Mouse (Mus musculus) fat pad, adult 2 months (tissue): ENCODE results near the gene Gstcd.

Experiments used
- DNase-seq: peaks from one replicate; pipeline ENCODE4 v3.0.0-alpha.2; 2011; ENCODE audit warnings: low read depth, low spot score; ENCODE audit errors: extremely low read depth

The Gstcd gene

DNA sequence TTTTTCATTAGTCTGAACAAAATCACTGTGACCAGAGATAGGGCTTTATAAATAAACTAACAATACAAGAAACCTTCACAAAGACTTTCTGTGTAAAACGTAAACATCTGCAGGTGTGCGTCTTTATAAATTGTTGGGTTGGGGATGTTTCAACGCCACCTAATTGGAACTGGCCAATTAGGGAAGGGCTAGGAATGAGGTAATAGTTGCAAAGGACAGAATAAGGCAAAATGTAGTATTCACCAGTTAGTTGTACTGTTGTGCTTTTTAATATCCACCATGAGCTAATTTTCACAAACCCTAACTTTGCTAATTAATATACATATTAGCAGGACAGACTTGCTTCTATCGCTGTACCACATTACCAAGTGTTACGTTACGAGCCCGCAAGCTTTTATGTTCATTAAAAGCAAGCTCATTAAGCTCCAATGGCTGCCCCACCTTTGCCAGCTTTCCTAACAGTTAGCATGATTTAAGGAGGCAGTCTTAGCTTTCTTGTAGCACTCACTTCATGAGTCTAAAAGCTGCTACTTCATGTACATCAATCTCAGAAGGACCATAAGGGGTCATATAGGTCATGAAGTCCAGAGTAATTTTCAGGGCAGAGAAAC is 58.6 kb downstream of the Gstcd start:
- no peak for DNase-seq

GRCm38 (mm10) chr3:133026977-133027376 is 64.9 kb downstream of the Gstcd start:
- no peak for DNase-seq

- no peak for DNase-seq
Observed at GRCm38 (mm10) chr3:133007250-133007649, 84.6 kb downstream of the Gstcd start.

- DNase-seq, result no peak
Observed at GRCm38 (mm10) chr3:132996299-132996698, 95.5 kb downstream of the Gstcd start.

GRCm38 (mm10) chr3:132995904-132996267 is 95.9 kb downstream of the Gstcd start:
- no peak for DNase-seq

DNA sequence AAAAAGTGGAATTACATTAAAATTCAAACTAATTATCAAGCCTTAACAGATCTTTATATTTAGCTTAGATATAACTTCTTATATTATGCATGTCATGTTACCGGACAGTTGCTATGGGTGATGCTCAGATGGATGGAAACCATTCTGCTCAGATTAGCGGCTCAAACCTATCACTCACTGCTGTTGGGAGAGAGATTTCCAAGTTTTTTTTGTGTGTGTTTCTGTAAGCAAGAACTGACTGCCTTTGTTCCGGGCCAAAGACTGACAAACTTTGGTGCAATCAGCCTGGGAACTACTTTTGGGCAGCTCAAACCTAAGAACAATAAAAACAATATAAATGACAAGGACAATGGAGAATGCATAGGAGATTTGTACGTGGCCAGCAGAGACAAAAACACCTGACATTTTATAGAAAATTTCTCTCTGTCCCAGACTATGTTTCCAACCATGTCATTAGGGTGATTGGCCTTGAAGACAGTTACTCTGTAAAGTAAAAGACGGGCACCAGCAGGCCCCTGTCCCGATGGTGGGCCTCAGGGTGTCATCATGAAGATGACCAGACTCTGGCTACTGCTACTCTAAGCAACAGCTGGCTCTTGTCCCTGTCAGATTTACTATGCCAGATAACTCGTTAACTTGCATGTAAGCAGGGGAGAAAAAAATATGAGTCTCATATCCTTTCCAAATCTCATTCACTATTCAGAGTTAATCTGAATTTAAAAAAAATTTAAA is 96.5 kb downstream of the Gstcd start:
- DNase-seq, result no peak

DNA sequence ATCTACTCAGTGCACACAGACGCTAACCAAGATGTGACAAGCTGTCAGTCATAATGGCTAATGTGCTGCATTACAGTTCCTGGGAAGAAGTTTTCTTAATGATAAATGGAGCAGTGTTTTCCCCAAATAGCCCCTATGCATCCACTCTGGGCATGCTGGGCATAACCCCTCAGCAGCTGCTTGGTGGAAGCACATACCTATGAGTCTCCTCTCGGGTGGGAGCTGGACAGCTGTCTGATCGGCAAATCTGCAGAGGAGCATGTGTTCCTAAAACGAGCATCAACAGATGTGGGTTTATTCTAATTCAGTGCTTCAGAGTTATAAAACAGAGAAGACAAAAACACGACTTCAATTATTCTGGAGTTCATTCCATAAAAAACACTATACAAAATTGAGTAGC is 105.6 kb downstream of the Gstcd start:
- no peak for DNase-seq

DNA sequence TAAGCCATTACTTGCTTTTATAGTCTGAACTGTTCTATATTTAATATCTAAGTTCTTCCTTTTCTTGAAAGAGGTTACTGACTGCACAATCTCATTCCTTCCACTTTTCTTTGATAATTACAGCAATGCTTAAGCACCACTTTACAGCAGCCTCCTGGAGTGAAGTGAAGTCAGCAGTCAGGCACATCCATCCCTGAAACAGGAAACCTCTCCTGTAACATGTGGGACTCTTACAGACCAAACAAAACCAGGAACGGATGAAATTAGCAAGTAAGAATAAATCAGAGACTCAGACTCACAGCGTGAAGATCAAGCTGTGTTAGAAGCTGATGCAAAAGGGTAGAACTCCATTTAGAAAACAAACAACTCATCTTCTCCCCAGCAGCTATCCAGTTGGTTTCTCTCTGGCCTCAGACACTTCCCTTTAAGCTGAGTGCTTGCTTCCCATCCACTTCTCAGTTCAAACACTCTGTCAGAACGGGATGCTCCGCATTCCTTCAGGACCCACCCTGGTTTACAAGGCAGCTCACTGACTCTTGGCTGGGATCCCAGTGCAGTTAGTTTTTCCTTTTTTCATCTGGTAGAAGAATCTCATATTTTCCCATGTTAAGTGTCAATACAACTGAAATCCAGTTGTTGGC is 107.9 kb downstream of the Gstcd start:
- DNase-seq, result no peak

DNA sequence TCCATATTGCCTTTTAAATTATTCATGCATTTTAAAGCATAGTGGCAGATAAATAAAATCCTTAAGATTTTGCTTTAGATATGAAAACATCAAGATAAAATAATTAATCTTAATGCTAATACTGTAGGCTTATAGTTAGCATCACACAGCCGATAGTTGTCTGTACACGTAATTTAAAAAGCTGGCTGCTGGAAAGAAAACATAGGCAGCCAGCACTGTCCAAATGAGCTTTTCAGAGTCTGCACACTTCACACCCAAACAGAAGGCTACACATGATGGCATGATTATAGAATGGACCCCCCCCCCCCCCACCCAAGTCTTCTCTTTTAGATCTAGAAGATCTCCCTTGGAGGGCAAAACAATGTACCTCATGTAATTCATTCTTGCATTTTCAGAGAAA is 109.9 kb downstream of the Gstcd start:
- no peak for DNase-seq

DNA sequence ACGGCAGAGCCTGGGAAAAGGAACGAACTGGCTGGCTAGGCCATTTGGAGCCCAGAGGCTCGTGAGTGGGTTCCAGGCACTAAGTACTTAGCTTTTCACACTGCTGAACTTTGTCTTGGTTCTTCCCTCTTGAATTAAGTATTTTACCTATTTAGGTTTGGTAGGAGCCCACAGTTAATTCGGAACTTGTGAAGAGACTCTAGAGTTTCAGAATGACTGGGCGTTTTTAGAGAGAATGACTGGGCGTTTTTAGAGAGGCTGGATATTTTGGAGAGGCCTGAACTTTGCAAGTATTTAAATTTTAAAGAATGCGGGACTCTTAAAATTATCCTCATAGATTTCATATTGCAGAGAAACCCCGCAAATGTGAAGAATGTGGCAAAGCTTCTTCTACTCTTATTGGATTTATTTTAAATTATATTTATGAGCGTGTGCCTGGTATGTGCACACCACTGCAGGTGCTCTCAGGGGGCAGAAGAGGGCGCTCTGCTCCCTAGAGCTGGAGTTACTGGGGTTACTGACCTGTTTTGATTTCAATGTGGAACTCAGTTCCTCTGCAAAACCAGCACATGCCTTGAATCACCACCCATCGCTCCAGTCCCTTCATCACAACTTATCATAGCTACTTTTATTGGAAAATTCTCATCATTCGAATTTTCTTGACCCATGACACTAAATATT is 111.9 kb downstream of the Gstcd start:
- DNase-seq, result no peak

DNA sequence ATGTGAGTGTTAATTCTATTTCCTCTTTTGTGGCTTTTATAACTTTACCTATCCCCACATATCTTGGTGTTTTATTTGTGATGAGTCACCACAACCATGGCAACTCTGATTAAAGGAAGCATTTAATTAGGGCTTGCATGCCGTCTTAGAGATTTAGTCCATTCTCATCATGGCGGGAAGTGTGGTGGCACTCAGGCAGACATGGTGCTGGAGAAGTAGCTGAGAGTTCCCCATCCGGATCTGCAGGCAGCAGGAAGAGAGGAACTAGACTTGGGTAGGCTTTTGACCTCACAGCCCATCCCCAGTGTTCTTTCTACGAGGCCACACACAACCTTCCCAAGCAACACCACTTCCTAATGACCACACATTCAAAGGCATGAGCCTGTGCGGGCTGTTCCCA is 125.6 kb downstream of the Gstcd start:
- no peak for DNase-seq

DNA sequence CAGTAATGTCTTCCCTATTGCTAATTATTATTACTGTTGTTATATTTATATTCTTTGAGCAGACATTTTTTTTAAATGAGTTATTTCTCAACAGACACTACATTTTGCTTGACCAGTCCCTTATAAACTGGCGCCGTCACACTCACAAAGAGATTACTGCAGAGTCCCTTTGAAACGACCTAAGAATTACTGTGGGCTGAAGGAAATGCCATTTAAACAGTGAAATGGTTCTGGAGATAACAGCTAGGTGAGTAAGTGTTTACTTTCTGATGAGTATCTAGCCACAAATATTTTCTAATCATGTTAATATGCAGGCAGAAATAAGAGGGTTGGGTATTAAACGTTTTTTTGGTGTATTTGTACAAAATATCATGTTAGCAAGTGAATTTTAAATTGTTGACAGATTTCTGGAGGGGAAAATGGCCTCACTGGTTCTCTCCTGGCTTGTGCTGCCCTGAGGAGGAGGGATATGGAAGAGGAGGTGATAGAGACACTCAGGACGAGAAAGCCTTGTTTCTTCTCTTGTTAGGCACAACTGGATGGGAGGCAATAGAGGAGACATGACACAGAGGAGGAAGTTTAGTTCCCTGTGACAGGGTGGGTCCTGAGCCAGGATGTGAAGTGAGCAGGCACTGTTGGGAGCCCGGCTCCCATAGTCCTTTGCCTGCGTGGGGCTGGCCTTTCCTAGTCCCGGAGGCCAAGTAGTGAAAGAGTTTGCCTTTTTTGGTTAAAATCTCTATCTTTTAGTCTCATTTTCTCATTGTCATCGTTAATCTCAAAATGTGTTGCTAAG is 126.9 kb downstream of the Gstcd start:
- DNase-seq, result no peak

- no peak for DNase-seq
Observed at GRCm38 (mm10) chr3:132962631-132963361, 129.0 kb downstream of the Gstcd start.

GRCm38 (mm10) chr3:132950529-132950880 is 141.3 kb downstream of the Gstcd start:
- DNase-seq, result no peak

DNA sequence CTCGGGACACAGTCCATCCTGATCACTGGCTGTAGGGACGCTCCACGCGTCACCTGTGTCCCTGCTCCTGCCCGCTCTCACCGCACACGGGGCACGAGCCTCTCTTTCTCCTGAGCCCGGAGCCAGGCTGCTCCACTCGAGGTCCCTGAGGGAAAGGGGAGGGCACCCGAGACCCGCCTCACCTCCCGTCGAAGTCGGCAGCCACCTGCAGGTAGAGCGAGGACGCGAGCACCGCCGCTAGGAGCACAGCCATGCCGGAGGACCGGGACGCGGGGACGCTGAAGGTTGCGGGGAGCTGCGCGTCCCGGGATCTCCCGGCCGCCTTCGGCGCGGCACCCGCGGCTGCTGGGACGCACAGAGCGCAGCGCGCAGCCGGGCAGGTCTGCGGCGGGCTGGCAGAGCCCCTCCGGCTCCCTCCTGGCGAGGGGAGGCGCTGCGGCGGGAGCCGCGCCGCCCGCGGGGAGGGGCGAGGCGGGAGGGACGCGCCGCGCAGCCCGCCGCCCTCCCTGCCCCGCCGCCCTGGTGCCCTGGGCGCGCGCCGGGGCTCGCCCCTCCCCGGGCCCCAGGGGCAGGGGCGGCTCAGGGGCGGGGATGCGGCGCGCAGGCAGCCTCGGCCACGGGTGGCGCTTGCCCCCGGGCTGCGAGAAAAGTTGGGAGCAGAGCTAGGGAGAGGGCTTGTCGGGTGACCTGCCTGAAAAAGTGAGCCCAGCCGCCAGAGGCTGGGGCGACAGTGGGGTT is 141.9 kb downstream of the Gstcd start, which contains the start of gene Npnt:
Npnt (minus strand) TSS at position 501 of the 738 bp plus-strand sequence.
- DNase-seq, result no peak

GRCm38 (mm10) chr3:132949380-132949790 is 142.4 kb downstream of the Gstcd start:
- DNase-seq, result no peak

GRCm38 (mm10) chr3:132948298-132948795 is 143.5 kb downstream of the Gstcd start:
- no peak for DNase-seq

DNA sequence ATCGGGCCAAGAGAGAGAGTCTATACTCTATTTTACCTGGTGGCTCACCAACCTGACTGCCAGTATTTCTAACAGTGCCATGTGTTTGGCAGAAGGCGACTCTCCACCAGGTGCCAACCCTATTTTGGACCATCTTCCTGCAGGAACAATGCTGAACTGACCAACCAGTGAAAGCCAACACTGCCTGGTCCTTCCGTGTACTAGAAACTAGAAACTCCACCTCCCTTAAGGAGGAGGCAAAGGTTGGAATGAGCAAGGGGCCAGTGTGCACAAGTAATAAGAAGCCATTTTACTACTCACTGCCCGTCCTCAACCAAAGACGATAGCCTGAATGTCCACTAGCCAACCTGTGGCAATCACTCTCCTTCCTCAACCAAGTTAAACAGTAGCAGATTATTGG is 145.7 kb downstream of the Gstcd start:
- no peak for DNase-seq

DNA sequence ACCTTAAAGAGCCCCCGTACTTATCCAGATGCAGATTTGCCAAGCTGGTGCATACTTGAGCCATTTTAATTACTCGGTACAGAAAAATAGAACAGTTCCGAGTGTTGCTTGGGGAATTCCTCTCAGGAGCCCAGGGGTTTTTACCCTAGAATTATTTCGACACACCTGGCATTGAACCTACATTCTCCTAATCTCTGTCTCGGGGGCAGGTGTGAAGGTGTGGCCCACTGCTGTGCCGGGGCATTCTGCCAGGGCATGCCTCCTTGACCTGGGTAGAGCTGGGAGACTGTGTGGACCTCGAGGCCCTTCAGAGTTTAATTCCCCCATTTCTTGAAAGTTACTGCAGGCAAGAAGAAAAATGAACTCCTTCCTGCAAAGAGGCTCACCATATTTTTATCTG is 146.2 kb downstream of the Gstcd start:
- no peak for DNase-seq
